In the genomic region with DNA sequence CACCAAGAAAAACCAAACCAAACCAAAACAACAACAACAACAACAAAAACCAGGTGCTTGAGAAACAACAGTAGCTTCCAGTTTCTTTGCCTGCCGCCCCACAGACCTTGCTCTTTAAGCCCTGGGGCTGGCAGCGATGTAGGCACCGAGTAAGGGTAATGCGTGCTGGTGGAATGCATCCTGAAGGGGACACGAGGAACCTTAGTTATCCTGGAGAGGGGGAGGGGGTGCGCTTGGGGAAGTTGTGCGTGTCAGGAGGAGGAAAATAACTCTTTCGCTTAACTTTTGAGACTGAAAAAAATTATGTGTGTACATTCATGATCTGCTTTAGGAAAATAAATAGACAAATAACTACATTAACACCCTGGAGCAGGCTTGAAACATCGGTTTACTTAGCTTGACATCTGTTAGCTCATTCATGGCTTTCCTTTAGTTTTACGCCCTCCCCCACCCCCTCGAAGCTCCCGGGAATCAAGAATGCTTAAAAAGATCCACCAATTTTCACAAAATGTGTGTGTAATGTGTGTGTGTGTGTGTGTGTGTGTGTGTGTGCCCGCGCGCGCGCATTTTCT, we compare ENCODE assay signal across 9 mouse cellular contexts. TPM values are rescaled to one million over a fixed set of nuclear protein-coding genes. Genes with fewer than 3 reads are reported as not detected.
A peak's percentile ranks its signal among the peaks of the same experiment; 100 is the strongest.
DNase-seq lines count a peak whose midpoint lies in the region; ATAC-seq and TF ChIP-seq lines count a peak whose summit lies in the region.
"Had no signal": no experiment of that assay in that cellular context is flagged by ENCODE, and none has a peak within 500 bp of the region (broad histone marks: within the 10 kb centered on the region; RNA-seq: fewer than 3 reads in every experiment).

No protein-coding gene starts in this region.

- no peak for TF ChIP-seq CTCF in lung, postnatal 0 days (IDR thresholded peaks at IDR 0.05)
- TF ChIP-seq CTCF in liver, postnatal 0 days (IDR thresholded peaks at IDR 0.05; ENCODE audit: low read depth), result no peak

- H3K27me3 ChIP-seq in lung, postnatal 0 days (replicated peaks; ENCODE audit: insufficient read depth, low read length), result 0 out of 2 replicates have a peak, but pooled peaks cover 3% of the 10 kb centered on the region
- peaks cover 32% of the 10 kb centered on the region for H3K27me3 ChIP-seq in intestine, embryonic 14.5 days (replicated peaks; ENCODE audit: control insufficient read depth, insufficient read depth, low read length)
- peaks cover 33% of the 10 kb centered on the region for H3K27me3 ChIP-seq in liver, postnatal 0 days (ENCODE audit: insufficient read depth, low read length)

- H3K27ac ChIP-seq in lung, postnatal 0 days (ENCODE audit: low read length), result no peak overlapping the region; the same call in 1 of the 2 replicates
- no peak overlapping the region for H3K27ac ChIP-seq in intestine, embryonic 14.5 days (ENCODE audit: low read depth)
- no peak overlapping the region for H3K27ac ChIP-seq in liver, postnatal 0 days (ENCODE audit: low read depth)

- no peak for TF ChIP-seq EP300 in lung, postnatal 0 days (IDR thresholded peaks at IDR 0.05)
- no peak for TF ChIP-seq EP300 in liver, postnatal 0 days (IDR thresholded peaks at IDR 0.05; ENCODE audit: low read depth)

- H3K4me3 ChIP-seq in lung, postnatal 0 days (ENCODE audit: low read depth, low read length), result peak overlapping the region; percentile 71
- peak overlapping the region; percentile 58 for H3K4me3 ChIP-seq in intestine, embryonic 14.5 days (ENCODE audit: low read depth, low read length)
- H3K4me3 ChIP-seq in liver, postnatal 0 days (ENCODE audit: low read depth, low read length), result peak overlapping the region; percentile 56
- H3K4me3 ChIP-seq: erythroblast, embryonic 14.5 days had no signal

- H3K9me3 ChIP-seq in lung, postnatal 0 days (ENCODE audit: low read length), result no peaks in the 10 kb centered on the region
- H3K9me3 ChIP-seq in intestine, embryonic 14.5 days (ENCODE audit: control insufficient read depth, low read length), result no peaks in the 10 kb centered on the region
- H3K9me3 ChIP-seq in liver, postnatal 0 days (ENCODE audit: low read length), result no peaks in the 10 kb centered on the region

- peak; percentile 62 for DNase-seq in lung, postnatal 0 days (ENCODE audit: low spot score)
- DNase-seq in lung, postnatal 36 days, result no peak
- DNase-seq in intestine, embryonic 14.5 days (ENCODE audit: low spot score), result peak; percentile 60
- DNase-seq in liver, postnatal 0 days, result no peak
- DNase-seq in frontal cortex, adult 2 months (ENCODE audit: extremely low spot score in 1 of 2, low spot score in 1 of 2), result no peak
- no peak for DNase-seq in natural killer cell, adult 2 months (ENCODE audit: low spot score in 2 of 2)
- no peak for DNase-seq in spleen, postnatal 36 days (ENCODE audit: low spot score in 2 of 2)

- no peak for ATAC-seq in lung, postnatal 0 days
- 0 out of 2 replicates have a peak, but pooled peaks have one; percentile 24 for ATAC-seq in intestine, embryonic 14.5 days (replicated peaks; ENCODE audit: low FRiP score, low TSS enrichment, low read depth)
- ATAC-seq in liver, postnatal 0 days, result no peak
- no peak for ATAC-seq in granulocyte monocyte progenitor cell, adult 5-6 weeks (replicated peaks; ENCODE audit: poor library complexity, severe bottlenecking)

- H3K4me1 ChIP-seq in lung, postnatal 0 days (ENCODE audit: insufficient read depth, low read depth, low read length), result peaks cover 8% of the 10 kb centered on the region; the same call in 1 of the 2 replicates
- H3K4me1 ChIP-seq in intestine, embryonic 14.5 days (replicated peaks; ENCODE audit: control insufficient read depth, insufficient read depth, low read length), result 0 out of 2 replicates have a peak, but pooled peaks cover 8% of the 10 kb centered on the region
- H3K4me1 ChIP-seq in liver, postnatal 0 days (ENCODE audit: insufficient read depth), result peaks cover 4% of the 10 kb centered on the region

- peak overlapping the region; percentile 60 for H3K9ac ChIP-seq in lung, postnatal 0 days (replicated peaks; ENCODE audit: low read depth)
- H3K9ac ChIP-seq in intestine, embryonic 14.5 days (ENCODE audit: low read length), result peak overlapping the region; percentile 45; the same call in 1 of the 2 replicates
- H3K9ac ChIP-seq in liver, postnatal 0 days (replicated peaks), result 0 out of 2 replicates have a peak overlapping the region, but pooled peaks have one; percentile 57

- WGBS in lung, postnatal 0 days, result 5% methylated on average over 17 of the region's 17 CpGs
- WGBS in intestine, embryonic 14.5 days, result 7% methylated on average over 17 of the region's 17 CpGs
- WGBS in liver, postnatal 0 days (ENCODE audit: insufficient replicate concordance), result 4% methylated on average over 17 of the region's 17 CpGs

- H3K4me2 ChIP-seq in lung, postnatal 0 days (replicated peaks; ENCODE audit: low read depth, low read length), result peak overlapping the region; percentile 96
- peak overlapping the region; percentile 99 for H3K4me2 ChIP-seq in intestine, embryonic 14.5 days (ENCODE audit: low read length)
- peak overlapping the region; percentile 90 for H3K4me2 ChIP-seq in liver, postnatal 0 days (ENCODE audit: low read depth, low read length)

- H3K36me3 ChIP-seq in lung, postnatal 0 days (ENCODE audit: insufficient read depth, low read length), result no peaks in the 10 kb centered on the region
- H3K36me3 ChIP-seq in intestine, embryonic 14.5 days (ENCODE audit: control insufficient read depth, insufficient read depth, low read length), result no peaks in the 10 kb centered on the region
- H3K36me3 ChIP-seq in liver, postnatal 0 days (replicated peaks; ENCODE audit: insufficient read depth, low read length), result no peaks in the 10 kb centered on the region

RNA-seq across cellular contexts. Expression of gene Ank3, which starts 1.3 kb away (rescaled TPM):
- 24.5 and 31.5 TPM in 2 replicates for polyA plus RNA-seq in lung, postnatal 0 days (2015; fragmentation: Nextera tagmentation; extraction: Ambion mirVana)
- 24.7 and 29.0 TPM in 2 replicates for polyA plus RNA-seq in intestine, embryonic 14.5 days (2014; fragmentation: Nextera tagmentation; extraction: Ambion mirVana)
- polyA plus RNA-seq in liver, postnatal 0 days (2015; fragmentation: Nextera tagmentation; extraction: Ambion mirVana), result 7.1 and 7.6 TPM in 2 replicates
- 159 and 173 TPM in 2 replicates for polyA plus RNA-seq in frontal cortex, adult 2 months (2012; rRNA removed)
- total RNA-seq in granulocyte monocyte progenitor cell, adult 5-6 weeks (2014; fragmentation: Nextera tagmentation), result not detected in 2 replicates
- total RNA-seq in granulocyte monocyte progenitor cell, adult 5-6 weeks (2017), result 0.05 and 0.39 TPM in 2 replicates

RNA-seq across cellular contexts. Expression of gene Cdk1, which starts 47.2 kb away (rescaled TPM):
- polyA plus RNA-seq in lung, postnatal 0 days (2015; fragmentation: Nextera tagmentation; extraction: Ambion mirVana), result 46.4 and 46.5 TPM in 2 replicates
- polyA plus RNA-seq in intestine, embryonic 14.5 days (2014; fragmentation: Nextera tagmentation; extraction: Ambion mirVana), result 489 and 512 TPM in 2 replicates
- 153 and 171 TPM in 2 replicates for polyA plus RNA-seq in liver, postnatal 0 days (2015; fragmentation: Nextera tagmentation; extraction: Ambion mirVana)
- polyA plus RNA-seq in frontal cortex, adult 2 months (2012; rRNA removed), result 2.0 and 2.2 TPM in 2 replicates
- total RNA-seq in granulocyte monocyte progenitor cell, adult 5-6 weeks (2014; fragmentation: Nextera tagmentation), result 82.5 and 104 TPM in 2 replicates
- 302 and 371 TPM in 2 replicates for total RNA-seq in granulocyte monocyte progenitor cell, adult 5-6 weeks (2017)

Comparison
In these comparisons a context has a peak if more than half of its experiments do, and no peak if none do; other contexts are left out.
1. DNase-seq: peak in lung, postnatal 0 days (single experiment) and intestine, embryonic 14.5 days (single experiment); none in lung, postnatal 36 days (single experiment), liver, postnatal 0 days (single experiment), frontal cortex, adult 2 months (0 of 2), natural killer cell, adult 2 months (0 of 2) and spleen, postnatal 36 days (0 of 2).
2. RNA of gene Cdk1, which starts 47.2 kb away (polyA plus RNA-seq): 489 to 512 TPM in intestine, embryonic 14.5 days, 153 to 171 TPM in liver, postnatal 0 days and 46.4 to 46.5 TPM in lung, postnatal 0 days; 2.0 to 2.2 TPM in frontal cortex, adult 2 months; every median in the first group is over 10 times any median in the second.
3. Peak in every context shown above with its lines, with median percentiles within 50 percentile points of each other: H3K4me2 ChIP-seq, H3K4me3 ChIP-seq and H3K9ac ChIP-seq.